Mouse (Mus musculus): ENCODE measurements around the gene Dph7.
"Not testable (repeated sequence)": the region's sequence is repeated elsewhere in the genome, so short reads cannot be mapped to it uniquely, and the experiment has no call there.

Gene Dph7

DNA sequence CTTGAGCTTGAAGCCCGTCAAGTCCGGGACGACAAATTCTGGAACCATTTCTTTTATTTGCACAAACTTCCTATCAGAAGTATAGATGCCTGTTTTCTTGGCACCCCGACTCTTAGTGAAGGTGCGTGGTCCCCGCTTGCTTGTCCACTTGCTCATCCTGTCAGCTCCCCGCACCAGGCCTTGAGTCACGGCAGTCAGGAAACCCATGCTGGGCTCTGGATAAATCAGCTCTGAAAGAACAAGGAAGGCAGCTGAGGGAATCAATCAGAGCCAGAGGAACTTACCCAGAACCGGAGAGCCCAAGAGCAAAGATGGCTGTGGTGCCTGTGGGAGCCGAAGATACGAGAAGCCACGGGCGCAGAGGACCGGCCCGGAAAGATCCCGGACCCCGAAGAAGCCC, 12.3 kb downstream of the Dph7 start:
- not testable (repeated sequence) for DNase-seq

DNA sequence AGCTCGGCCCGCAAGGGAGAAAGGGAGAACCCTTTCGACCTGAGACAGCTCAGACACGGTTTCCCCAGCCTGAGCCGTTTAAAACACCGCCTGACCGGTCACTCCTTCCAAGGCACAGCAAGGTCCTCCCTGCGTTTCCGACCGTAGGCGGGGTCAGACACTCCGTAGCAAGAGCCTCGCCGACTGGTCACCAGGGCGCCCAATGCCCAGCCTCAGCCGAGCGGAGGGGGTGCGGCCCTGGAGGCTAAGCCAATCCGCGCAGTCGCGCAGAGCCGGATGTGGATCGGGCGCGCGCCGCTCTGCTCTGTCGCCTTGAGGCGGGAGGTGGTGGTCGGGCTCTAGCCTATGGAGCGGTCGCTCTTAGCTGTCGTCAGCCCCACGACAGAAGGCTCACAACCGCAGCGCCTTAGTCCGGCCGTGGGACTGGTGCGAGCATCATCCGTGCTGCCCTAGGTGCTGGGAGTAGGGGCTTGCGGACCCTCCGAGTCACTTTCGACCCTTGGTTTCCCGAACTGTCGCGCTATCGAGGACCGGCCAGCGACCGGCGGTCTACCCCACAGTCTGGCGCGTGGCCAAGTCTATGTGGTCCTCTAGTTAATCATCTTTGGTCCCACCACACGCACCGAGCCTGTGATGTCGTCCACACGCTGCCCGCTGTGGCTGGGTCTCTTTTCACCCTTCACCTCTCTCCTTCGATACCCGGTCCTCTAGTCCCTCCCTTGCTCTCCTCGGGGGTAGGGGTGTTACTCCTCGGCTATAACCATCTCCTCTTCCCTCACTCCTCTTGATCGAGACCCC, 12.9 kb downstream of the Dph7 start, which contains the start of gene Mrpl41:
Gene Mrpl41, minus strand, starts transcription at position 193 of the 798 bp plus-strand sequence.
- DNase-seq, result peak; percentile 95

DNA sequence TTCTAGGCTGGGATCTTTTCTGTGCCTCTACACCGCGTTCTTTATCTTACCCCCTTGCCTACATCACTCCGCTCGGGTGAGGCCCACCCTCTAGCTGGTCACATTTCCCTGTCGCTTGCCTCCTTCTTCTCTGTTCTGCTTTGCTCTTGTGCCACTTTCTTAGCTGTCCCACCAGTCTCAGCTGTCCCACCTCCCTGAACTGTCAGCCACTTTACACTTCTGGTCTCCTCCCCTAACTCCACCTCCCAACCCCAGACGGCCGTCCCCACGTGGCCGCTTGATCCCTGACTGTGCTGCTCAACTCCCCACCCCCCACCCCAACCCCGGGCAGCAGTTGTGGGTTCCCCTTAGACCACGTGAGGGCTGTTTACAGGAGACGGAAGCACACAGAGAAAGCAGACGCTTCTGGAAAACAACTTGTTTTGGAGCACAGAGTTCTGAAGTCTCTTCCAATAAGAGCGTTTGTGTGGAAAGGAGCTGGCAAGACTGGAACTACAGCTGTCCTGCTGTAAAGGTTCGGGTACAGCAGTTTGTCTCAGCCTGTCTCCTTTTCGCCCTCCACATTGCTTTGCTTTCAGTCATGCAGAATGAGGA, 13.6 kb downstream of the Dph7 start, which contains the start of gene Pnpla7:
Gene Pnpla7, plus strand, starts transcription at position 330 of the 594 bp plus-strand sequence.
- peak; percentile 80 for DNase-seq

DNA sequence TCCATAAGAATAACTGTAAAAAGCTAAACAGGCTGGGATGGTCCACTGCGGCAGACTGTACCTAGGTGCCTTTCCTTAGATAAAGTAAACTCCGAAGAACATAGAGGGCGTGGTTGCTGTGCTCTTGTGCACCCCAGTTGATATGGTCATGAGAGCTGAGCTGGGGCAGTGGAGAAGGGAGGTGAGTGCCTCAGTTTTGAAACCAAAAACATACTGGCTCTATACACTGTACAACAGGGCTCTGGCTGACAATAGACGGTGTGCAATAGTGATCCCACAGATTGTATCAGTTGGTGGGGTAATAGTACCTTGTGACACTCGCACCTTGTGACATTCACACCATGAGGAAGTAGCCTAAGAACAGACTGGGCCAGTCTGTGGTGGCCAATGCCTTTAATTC, 14.8 kb downstream of the Dph7 start:
- no peak for DNase-seq

DNA sequence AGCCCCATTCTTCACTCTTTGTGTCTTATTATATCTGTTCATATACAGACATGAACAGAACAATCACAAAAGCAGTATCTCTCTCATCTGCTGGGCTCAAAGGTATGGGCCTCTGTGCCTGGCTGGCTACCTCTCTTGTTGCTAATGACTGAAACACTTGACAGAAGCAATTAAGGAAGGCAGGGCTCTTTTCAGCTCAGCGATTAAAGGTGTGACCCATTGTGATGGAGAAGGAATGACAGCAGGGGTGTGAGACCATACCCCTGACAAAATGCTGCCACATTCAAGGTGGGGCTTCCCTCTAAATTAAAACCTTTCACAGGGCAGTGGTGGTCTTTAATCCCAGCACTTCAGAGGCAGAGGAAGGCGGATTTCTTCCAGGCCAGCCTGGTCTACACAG, 25.6 kb downstream of the Dph7 start:
- DNase-seq, result no peak

DNA sequence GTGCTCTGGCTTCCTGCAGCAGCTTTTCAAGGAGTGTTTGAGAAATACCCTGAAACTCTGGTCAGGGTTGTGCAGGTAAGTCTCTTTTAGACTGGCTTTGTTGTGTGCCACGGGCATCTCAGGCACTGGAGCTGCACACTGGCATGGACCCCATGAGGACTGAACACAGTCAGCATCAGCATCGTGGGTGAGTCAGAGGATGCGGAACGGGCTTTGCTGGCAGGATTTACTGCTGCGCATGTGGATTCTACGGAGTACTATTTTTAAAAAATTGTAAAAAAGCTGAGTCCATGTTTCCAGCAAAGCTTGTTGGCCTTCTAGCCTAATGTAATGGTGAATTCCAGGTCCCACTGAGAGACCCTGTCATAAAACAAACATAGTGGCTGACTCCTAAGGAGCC, 33.1 kb downstream of the Dph7 start:
- no peak for DNase-seq

DNA sequence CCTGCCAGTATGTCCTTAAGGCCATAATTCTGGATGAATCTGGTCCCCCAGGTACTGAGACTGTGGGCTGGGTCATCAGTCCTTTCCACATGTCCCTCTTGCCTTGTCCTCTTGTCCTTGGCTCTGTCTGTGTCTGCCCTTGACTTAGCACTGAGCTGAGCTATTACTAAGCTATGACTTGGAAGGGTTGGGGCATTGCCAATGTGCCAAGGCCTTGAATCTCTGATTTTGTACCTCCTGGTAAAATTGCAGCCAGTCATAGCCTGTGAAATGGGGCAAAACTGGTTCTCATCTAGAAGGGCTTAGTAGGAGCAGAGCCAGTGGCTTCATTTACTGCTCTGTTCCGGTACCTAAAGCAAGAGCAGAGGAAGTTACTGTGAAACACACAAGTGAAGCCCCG, 34.3 kb downstream of the Dph7 start:
- no peak for DNase-seq

DNA sequence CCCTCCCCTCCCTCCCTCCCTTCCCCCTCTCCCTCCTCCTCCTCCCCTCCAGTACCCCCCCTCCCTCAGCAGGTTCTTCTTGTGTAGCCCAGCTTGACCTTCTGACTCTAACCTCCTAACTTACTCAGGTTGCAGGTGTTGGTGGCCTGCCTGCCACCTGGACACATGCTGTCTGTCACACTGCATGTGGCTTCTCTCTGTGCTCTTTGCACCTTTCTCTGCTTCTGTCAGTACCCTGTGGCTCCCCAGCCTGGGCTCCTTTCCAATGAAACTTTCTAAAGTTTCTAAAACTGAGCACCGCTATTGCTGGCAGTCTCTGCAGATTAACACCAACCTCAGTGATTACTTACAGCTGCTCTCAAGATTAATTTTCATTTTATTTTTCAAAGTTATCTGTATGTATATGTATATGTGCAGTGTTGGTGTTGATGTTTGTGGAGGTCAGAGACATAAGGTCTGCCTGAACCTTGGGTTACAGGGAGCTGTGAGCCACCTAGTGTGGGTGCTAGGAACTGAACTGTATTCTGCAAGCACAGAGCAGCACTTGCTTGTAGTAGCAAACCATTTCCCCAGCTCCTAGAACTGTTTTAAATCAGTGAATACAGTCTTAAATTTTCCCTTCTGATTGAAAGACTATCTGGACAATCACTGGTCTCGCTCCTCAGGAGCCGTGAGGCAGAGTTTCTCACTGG, 38.5 kb downstream of the Dph7 start:
- peak; percentile 46 for DNase-seq

DNA sequence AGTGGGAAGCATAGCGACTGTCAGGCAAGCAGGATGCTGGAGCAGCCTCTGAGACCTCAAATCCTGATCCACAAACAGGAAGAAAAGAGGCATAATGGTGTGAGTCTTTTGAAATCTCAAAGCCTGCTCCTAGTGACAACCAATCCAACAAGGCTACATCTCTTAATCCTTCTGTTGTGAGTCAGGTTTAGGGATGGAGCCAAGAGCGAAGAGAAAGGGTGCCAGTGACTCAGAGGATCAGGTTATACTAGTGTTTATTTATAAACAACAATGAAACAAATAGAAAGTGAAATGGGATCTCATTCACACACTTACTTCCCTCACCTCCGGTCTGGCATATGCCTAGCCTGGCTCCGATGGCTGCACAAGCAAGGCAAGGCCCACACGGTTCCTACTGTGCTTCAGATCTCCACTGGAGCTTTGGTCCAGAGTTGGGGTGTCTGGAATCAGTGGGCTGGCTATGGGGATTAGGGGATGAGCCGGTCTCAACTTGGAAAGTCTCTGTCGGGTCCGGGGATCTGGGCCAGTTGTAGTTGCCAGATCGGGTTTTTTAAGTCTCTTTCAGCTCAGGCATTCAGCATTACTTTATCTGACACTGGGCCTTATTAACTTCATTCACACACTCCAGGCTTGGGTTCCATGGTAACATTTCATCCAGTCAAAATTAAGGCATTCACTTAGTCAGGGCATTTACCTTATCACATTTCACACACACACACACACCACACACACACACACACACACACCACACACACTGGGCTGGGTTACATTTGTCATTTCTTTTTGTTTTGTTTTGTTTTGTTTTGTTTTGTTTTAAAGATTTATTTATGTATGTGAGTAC, 42.0 kb downstream of the Dph7 start:
- no peak for DNase-seq

DNA sequence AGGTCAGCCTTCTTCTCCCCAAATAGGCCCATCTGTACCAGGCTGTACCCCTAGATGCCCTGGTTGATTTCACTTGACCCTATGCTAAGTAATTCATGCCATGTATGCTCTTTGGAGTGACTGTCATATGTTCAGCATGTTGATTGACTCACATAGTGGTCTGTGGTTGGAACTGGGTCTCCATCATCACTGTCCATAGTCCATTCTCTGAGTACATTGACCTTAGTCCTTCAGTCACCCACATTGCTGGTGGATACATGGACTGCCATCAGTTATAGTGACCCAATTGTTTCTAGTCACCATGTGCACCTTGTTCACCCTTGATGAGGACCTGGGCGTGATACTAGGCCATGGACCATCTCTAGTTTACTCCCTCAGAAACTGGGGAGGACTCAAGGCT, 44.6 kb downstream of the Dph7 start:
- no peak for DNase-seq

DNA sequence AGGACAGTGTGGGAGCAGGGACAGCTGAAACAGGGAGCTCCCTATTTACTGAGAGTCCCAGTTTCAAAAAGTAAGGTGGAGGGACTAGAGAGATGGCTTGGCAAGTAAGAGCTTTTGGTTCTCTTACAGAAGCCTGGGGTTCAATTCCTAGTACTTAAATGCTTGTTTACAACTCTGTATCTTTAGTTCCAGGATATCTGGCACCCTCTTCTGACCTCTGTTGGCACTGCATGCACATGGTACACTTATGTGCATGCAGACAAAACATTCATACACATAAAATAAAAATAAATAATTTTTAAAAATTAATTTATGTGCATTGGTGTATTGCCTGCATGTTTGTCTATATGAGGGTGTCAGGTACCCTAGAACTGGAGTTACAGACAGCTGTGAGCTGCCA, 46.0 kb downstream of the Dph7 start:
- DNase-seq, result no peak
